Mouse (Mus musculus): ENCODE measurements around the gene Prrt4. TPM values are rescaled to one million over a fixed set of nuclear protein-coding genes. Genes with fewer than 3 reads are reported as not detected.
"Not testable (repeated sequence)": the region's sequence is repeated elsewhere in the genome, so short reads cannot be mapped to it uniquely, and the experiment has no call there.

Prrt4 gene
- polyA plus RNA-seq (2012; rRNA removed): 0.20 and 0.25 TPM in 2 replicates

GRCm38 (mm10) chr6:29178888-29179658, at the start of gene Prrt4:
Gene Prrt4, minus strand, starts transcription at chr6:29179584.
- DNase-seq (ENCODE audit: low read depth in 1 of 2, low spot score in 2 of 2): no peak
- Histone ChIP-seq H3K27ac (ENCODE audit: insufficient read depth, low read length) (no peak within 1 kb of the TSS), H3K4me3 (ENCODE audit: extremely low read depth, insufficient read depth, insufficient read length) (peak within 1 kb of the TSS; percentile 32; the same call in 1 of the 2 replicates), H3K27me3 (ENCODE audit: control insufficient read depth, insufficient read depth, low read length) (peaks cover 14% of the 10 kb centered on the region), H3K36me3 (ENCODE audit: control insufficient read depth, insufficient read depth, low read length) (no peaks in the 10 kb centered on the region), H3K4me1 (ENCODE audit: control insufficient read depth, insufficient read depth, insufficient read length) (peaks cover 10% of the 10 kb centered on the region; the same call in 1 of the 2 replicates)
- no peak for TF ChIP-seq CTCF (IDR thresholded peaks at IDR 0.05; ENCODE audit: extremely low read depth, insufficient read depth, insufficient read length, insufficient replicate concordance)
- no peak for TF ChIP-seq POLR2A (IDR thresholded peaks at IDR 0.05; ENCODE audit: low read depth, low read length)
- 2% methylated on average over 75 of the region's 79 CpGs for WGBS

- not testable (repeated sequence) for DNase-seq (ENCODE audit: low read depth in 1 of 2, low spot score in 2 of 2); H3K4me1 ChIP-seq (ENCODE audit: control insufficient read depth, insufficient read depth, insufficient read length); H3K27ac ChIP-seq (ENCODE audit: insufficient read depth, low read length); H3K4me3 ChIP-seq (ENCODE audit: extremely low read depth, insufficient read depth, insufficient read length); H3K27me3 ChIP-seq (ENCODE audit: control insufficient read depth, insufficient read depth, low read length); H3K36me3 ChIP-seq (ENCODE audit: control insufficient read depth, insufficient read depth, low read length)
- WGBS: 63% methylated on average over 3 of the region's 3 CpGs
Observed at GRCm38 (mm10) chr6:29217717-29218116, 38.3 kb upstream of the Prrt4 start.

- Histone ChIP-seq H3K36me3 (ENCODE audit: control insufficient read depth, insufficient read depth, low read length) (no peaks in the 10 kb centered on the region), H3K4me3 (ENCODE audit: extremely low read depth, insufficient read depth, insufficient read length) (peak within 1 kb of the TSS; percentile 70), H3K27ac (ENCODE audit: insufficient read depth, low read length) (peak within 1 kb of the TSS; percentile 70), H3K27me3 (ENCODE audit: control insufficient read depth, insufficient read depth, low read length) (no peaks in the 10 kb centered on the region), H3K4me1 (ENCODE audit: control insufficient read depth, insufficient read depth, insufficient read length) (peaks cover 9% of the 10 kb centered on the region)
- DNase-seq (ENCODE audit: low read depth in 1 of 2, low spot score in 2 of 2): peak; percentile 42 to 83
- under 1% methylated on average over 56 of the region's 56 CpGs for WGBS
- TF ChIP-seq CTCF (IDR thresholded peaks at IDR 0.05; ENCODE audit: extremely low read depth, insufficient read depth, insufficient read length, insufficient replicate concordance) (no peak), POLR2A (IDR thresholded peaks at IDR 0.05; ENCODE audit: low read depth, low read length) (peak; percentile 34)
Observed at GRCm38 (mm10) chr6:29215881-29216501, 36.6 kb upstream of the Prrt4 start, which contains the start of gene Impdh1. Gene Impdh1, minus strand, starts transcription at chr6:29216364.

- no peaks in the 10 kb centered on the region for H3K27me3 ChIP-seq (ENCODE audit: control insufficient read depth, insufficient read depth, low read length)
- peak overlapping the region; percentile 70 for H3K27ac ChIP-seq (ENCODE audit: insufficient read depth, low read length)
- DNase-seq (ENCODE audit: low read depth in 1 of 2, low spot score in 2 of 2): no peak
- 6% methylated on average over 9 of the region's 9 CpGs for WGBS
- H3K36me3 ChIP-seq (ENCODE audit: control insufficient read depth, insufficient read depth, low read length): no peaks in the 10 kb centered on the region
- peaks cover 9% of the 10 kb centered on the region for H3K4me1 ChIP-seq (ENCODE audit: control insufficient read depth, insufficient read depth, insufficient read length)
- TF ChIP-seq CTCF (IDR thresholded peaks at IDR 0.05; ENCODE audit: extremely low read depth, insufficient read depth, insufficient read length, insufficient replicate concordance): no peak
- no peak for TF ChIP-seq POLR2A (IDR thresholded peaks at IDR 0.05; ENCODE audit: low read depth, low read length)
- H3K4me3 ChIP-seq (ENCODE audit: extremely low read depth, insufficient read depth, insufficient read length): peak overlapping the region; percentile 70
Observed at GRCm38 (mm10) chr6:29215181-29215580, 35.8 kb upstream of the Prrt4 start.

GRCm38 (mm10) chr6:29214776-29215175, 35.4 kb upstream of the Prrt4 start:
- 13% methylated on average over 5 of the region's 5 CpGs for WGBS
- Histone ChIP-seq H3K27me3 (ENCODE audit: control insufficient read depth, insufficient read depth, low read length) (no peaks in the 10 kb centered on the region), H3K36me3 (ENCODE audit: control insufficient read depth, insufficient read depth, low read length) (no peaks in the 10 kb centered on the region), H3K4me1 (ENCODE audit: control insufficient read depth, insufficient read depth, insufficient read length) (peaks cover 9% of the 10 kb centered on the region), H3K4me3 (ENCODE audit: extremely low read depth, insufficient read depth, insufficient read length) (no peak overlapping the region), H3K27ac (ENCODE audit: insufficient read depth, low read length) (peak overlapping the region; percentile 70; the same call in 1 of the 2 replicates)
- TF ChIP-seq CTCF (IDR thresholded peaks at IDR 0.05; ENCODE audit: extremely low read depth, insufficient read depth, insufficient read length, insufficient replicate concordance): no peak
- TF ChIP-seq POLR2A (IDR thresholded peaks at IDR 0.05; ENCODE audit: low read depth, low read length): no peak
- no peak for DNase-seq (ENCODE audit: low read depth in 1 of 2, low spot score in 2 of 2)

- Histone ChIP-seq H3K4me3 (ENCODE audit: extremely low read depth, insufficient read depth, insufficient read length) (no peak overlapping the region), H3K27me3 (ENCODE audit: control insufficient read depth, insufficient read depth, low read length) (no peaks in the 10 kb centered on the region), H3K27ac (ENCODE audit: insufficient read depth, low read length) (no peak overlapping the region), H3K36me3 (ENCODE audit: control insufficient read depth, insufficient read depth, low read length) (no peaks in the 10 kb centered on the region), H3K4me1 (ENCODE audit: control insufficient read depth, insufficient read depth, insufficient read length) (peaks cover 9% of the 10 kb centered on the region)
- 19% methylated on average over 1 of the region's 1 CpGs for WGBS
- TF ChIP-seq POLR2A (IDR thresholded peaks at IDR 0.05; ENCODE audit: low read depth, low read length): no peak
- TF ChIP-seq CTCF (IDR thresholded peaks at IDR 0.05; ENCODE audit: extremely low read depth, insufficient read depth, insufficient read length, insufficient replicate concordance): no peak
- DNase-seq (ENCODE audit: low read depth in 1 of 2, low spot score in 2 of 2): no peak
Observed at GRCm38 (mm10) chr6:29214245-29214644, 34.9 kb upstream of the Prrt4 start.

- Histone ChIP-seq H3K27ac (ENCODE audit: insufficient read depth, low read length) (no peak overlapping the region), H3K27me3 (ENCODE audit: control insufficient read depth, insufficient read depth, low read length) (no peaks in the 10 kb centered on the region), H3K36me3 (ENCODE audit: control insufficient read depth, insufficient read depth, low read length) (no peaks in the 10 kb centered on the region), H3K4me1 (ENCODE audit: control insufficient read depth, insufficient read depth, insufficient read length) (peaks cover 9% of the 10 kb centered on the region), H3K4me3 (ENCODE audit: extremely low read depth, insufficient read depth, insufficient read length) (no peak overlapping the region)
- no peak for TF ChIP-seq POLR2A (IDR thresholded peaks at IDR 0.05; ENCODE audit: low read depth, low read length)
- no peak for TF ChIP-seq CTCF (IDR thresholded peaks at IDR 0.05; ENCODE audit: extremely low read depth, insufficient read depth, insufficient read length, insufficient replicate concordance)
- no peak for DNase-seq (ENCODE audit: low read depth in 1 of 2, low spot score in 2 of 2)
- WGBS: 64% methylated on average over 5 of the region's 5 CpGs
Observed at GRCm38 (mm10) chr6:29213436-29213835, 34.1 kb upstream of the Prrt4 start.
